Mouse (Mus musculus) liver, postnatal 0 days (tissue): ENCODE results near the gene Ctla4.

Experiments used
- CTCF ChIP-seq: sonication (generic); IDR thresholded peaks from 2 replicates; pipeline ENCODE4 v1.5.1; 2016; ENCODE audit warnings: antibody characterized with exemption, low read depth
- EP300 ChIP-seq: IDR thresholded peaks from 2 replicates; pipeline ENCODE4 v1.6.1; 2016; ENCODE audit warnings: antibody characterized with exemption, low read depth, mild to moderate bottlenecking

DNA sequence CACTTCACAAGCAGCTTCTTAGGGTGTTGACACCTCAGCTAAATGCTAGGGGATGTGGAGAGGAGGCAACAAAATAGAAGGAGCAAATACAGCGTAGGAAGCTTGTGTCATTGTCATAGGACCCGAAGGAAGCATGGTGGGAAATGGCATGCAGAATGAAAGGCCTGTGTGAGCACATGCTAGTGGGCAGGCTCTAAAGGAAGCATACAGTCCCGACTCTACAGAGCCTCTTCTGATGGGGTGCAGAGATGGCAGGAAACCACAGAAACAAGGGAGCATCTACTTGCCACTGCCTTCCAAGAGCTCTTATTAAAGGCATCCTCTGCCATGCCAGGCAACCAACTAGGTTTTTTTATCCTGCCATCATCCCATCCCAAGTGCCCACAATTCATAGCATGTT is 20.7 kb downstream of the Ctla4 start:
- no peak for TF ChIP-seq CTCF
- TF ChIP-seq EP300: no peak
